Mouse (Mus musculus): ENCODE results near the gene 9330159F19Rik. TPM values are rescaled to one million over a fixed set of nuclear protein-coding genes. Genes with fewer than 3 reads are reported as not detected.

Gene 9330159F19Rik
- polyA plus RNA-seq (2014; fragmentation: Illumina TruSeq; extraction: RNeasy Lipid Tissue Mini Kit (QIAGEN cat#74804); ENCODE audit: low read depth, low replicate concordance): 3.9 TPM

DNA sequence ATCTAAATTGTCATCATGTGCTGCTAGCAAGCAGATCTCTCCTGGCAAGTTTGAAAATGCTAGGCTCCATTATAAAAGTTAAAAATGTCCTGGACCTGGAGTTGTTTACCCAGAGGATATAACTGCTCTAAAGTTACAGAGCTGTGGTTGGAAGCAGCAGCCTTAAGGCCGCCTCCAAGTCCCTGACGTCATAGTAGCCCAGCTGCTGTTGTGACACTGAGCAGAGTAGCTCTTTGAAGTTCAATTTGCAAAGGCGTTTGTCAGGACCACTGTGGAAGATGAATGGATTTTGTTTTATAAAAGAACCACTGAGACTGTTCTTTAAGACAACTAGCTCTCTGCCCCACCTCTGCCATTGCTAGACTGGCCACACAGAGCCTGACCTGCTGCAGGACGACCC is at the start of gene 9330159F19Rik:
TSS of gene 9330159F19Rik (plus strand) at position 154 of the 400 bp plus-strand sequence.

DNA sequence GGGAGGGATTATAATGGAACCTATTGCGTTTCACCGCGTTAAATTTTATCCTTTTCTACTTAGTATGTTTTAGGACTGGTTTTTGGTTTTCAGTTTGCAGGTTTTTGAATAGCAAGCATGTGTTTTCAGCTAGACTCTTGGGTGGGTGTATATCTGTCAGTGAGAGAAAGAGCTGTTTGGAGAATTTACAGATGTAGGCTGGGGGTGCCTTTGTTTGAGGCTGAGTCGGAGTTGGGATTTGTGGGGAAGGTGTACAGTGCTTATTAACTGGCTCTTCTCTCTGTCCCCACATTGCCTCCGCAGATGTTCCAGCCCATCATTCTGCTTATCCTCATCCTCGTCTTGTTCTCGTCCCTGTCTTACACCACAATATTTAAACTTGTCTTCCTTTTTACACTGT is 12.8 kb upstream of the 9330159F19Rik start, which contains the start of gene Gm49353:
TSS of gene Gm49353 (plus strand) at position 313 of the 400 bp plus-strand sequence.

Other genes with a start within 250 kb of the 9330159F19Rik start
- not detected for gene 2310057J18Rik, start 225.3 kb upstream of the 9330159F19Rik start, polyA plus RNA-seq (2014; fragmentation: Illumina TruSeq; extraction: RNeasy Lipid Tissue Mini Kit (QIAGEN cat#74804); ENCODE audit: low read depth, low replicate concordance)
- 2.1 TPM for gene Soga3, start 67.8 kb upstream of the 9330159F19Rik start, polyA plus RNA-seq (2014; fragmentation: Illumina TruSeq; extraction: RNeasy Lipid Tissue Mini Kit (QIAGEN cat#74804); ENCODE audit: low read depth, low replicate concordance)
- 1.0 TPM for gene Gm49353, start 12.7 kb upstream of the 9330159F19Rik start, polyA plus RNA-seq (2014; fragmentation: Illumina TruSeq; extraction: RNeasy Lipid Tissue Mini Kit (QIAGEN cat#74804); ENCODE audit: low read depth, low replicate concordance)
- 105 TPM for gene Echdc1, start 101.6 kb downstream of the 9330159F19Rik start, polyA plus RNA-seq (2014; fragmentation: Illumina TruSeq; extraction: RNeasy Lipid Tissue Mini Kit (QIAGEN cat#74804); ENCODE audit: low read depth, low replicate concordance)
- gene Rnf146, start 150.8 kb downstream of the 9330159F19Rik start, polyA plus RNA-seq (2014; fragmentation: Illumina TruSeq; extraction: RNeasy Lipid Tissue Mini Kit (QIAGEN cat#74804); ENCODE audit: low read depth, low replicate concordance): 107 TPM

Measured in sigmoid colon, adult 10 weeks (tissue).